Mouse (Mus musculus): ENCODE measurements around the gene Tsc22d3. TPM values are rescaled to one million over a fixed set of nuclear protein-coding genes. Genes with fewer than 3 reads are reported as not detected.
A peak's percentile ranks its signal among the peaks of the same experiment; 100 is the strongest.

The Tsc22d3 gene
- total and polyA plus RNA-seq, 3 experiments: 8.4 to 32.8 (median 15.2) TPM

GRCm38 (mm10) chrX:140542474-140542845 lies 58.0 kb downstream of the Tsc22d3 start:
- DNase-seq (ENCODE audit: extremely low read depth): no peak
- Histone ChIP-seq H3K4me3 (replicated peaks in 1 of 3; ENCODE audit: low read depth in 2 of 3, low read length in 2 of 3, poor library complexity in 1 of 3) (peak overlapping the region; percentile 62 to 77 (median 70)), H3K27me3 (replicated peaks) (no peaks in the 10 kb centered on the region), H3K79me2 (replicated peaks; ENCODE audit: control insufficient read depth, extremely low read depth, insufficient read depth, poor library complexity, severe bottlenecking) (peaks cover 8% of the 10 kb centered on the region), H3K9ac (ENCODE audit: insufficient read depth, low read depth) (peak overlapping the region; percentile 96), H3K27ac (ENCODE audit: insufficient read depth, low read depth) (peak overlapping the region; percentile 82), H3K4me1 (ENCODE audit: control insufficient read depth in 1 of 2, insufficient read depth in 2 of 2) (peaks cover 6 to 61% of the 10 kb centered on the region in 2 experiments; a peak in 3 of 4 replicates), H3K36me3 (replicated peaks in 1 of 2; ENCODE audit: control insufficient read depth in 1 of 2, insufficient read depth in 1 of 2, low read length in 1 of 2) (peaks cover 4 to 5% of the 10 kb centered on the region in 2 experiments), H3K4me2 (ENCODE audit: insufficient read depth, low read depth, poor library complexity, severe bottlenecking) (peak overlapping the region; percentile 26), H3K9me3 (replicated peaks; ENCODE audit: low read length) (no peaks in the 10 kb centered on the region)
- dilution Hi-C loops (cut with MboI; ENCODE audit: extremely low pct_ligation_motif_present, extremely low pct_unique_long_range_greater_than_20kb, low sequenced_read_pairs): no loop called here
- in situ Hi-C loops (cut with MboI; ENCODE audit: low pct_ligation_motif_present, low pct_unique_long_range_greater_than_20kb, low sequenced_read_pairs): no loop called here
- TF ChIP-seq KAT2A (IDR thresholded peaks at IDR 0.05; ENCODE audit: insufficient replicate concordance, low read length) (no peak), MAX (IDR thresholded peaks at IDR 0.05; ENCODE audit: low read length) (no peak), ZKSCAN1 (IDR thresholded peaks at IDR 0.05; ENCODE audit: borderline replicate concordance, low read depth, low read length) (no peak), POLR2AphosphoS2 (IDR thresholded peaks at IDR 0.05; ENCODE audit: low read depth, low read length) (no peak), GABPA (IDR thresholded peaks at IDR 0.05; ENCODE audit: insufficient replicate concordance, low read depth, low read length) (no peak), POLR2A (IDR thresholded peaks at IDR 0.05; ENCODE audit: low read depth, low read length) (no peak), JUN (IDR thresholded peaks at IDR 0.05; ENCODE audit: insufficient read depth, low read depth, low read length) (no peak), PAX5 (IDR thresholded peaks at IDR 0.05; ENCODE audit: low read length) (no peak), JUND (conservative IDR thresholded peaks at IDR 0.05; ENCODE audit: low read depth, low read length) (no peak), CTCF (conservative IDR thresholded peaks at IDR 0.05 in 1 of 2, IDR thresholded peaks at IDR 0.05 in 1 of 2; ENCODE audit: low read depth in 2 of 2, low read length in 2 of 2) (no peak), ELF1 (IDR thresholded peaks at IDR 0.05; ENCODE audit: low read depth, low read length) (no peak), SIN3A (IDR thresholded peaks at IDR 0.05; ENCODE audit: low read length) (no peak), ZMIZ1 (IDR thresholded peaks at IDR 0.05; ENCODE audit: low read depth, low read length) (no peak), E2F4 (IDR thresholded peaks at IDR 0.05; ENCODE audit: insufficient replicate concordance, low read depth, low read length) (no peak), IRF4 (IDR thresholded peaks at IDR 0.05; ENCODE audit: low read depth, low read length) (no peak), TCF12 (IDR thresholded peaks at IDR 0.05; ENCODE audit: low read depth, low read length) (no peak)

- Histone ChIP-seq H3K9me3 (replicated peaks; ENCODE audit: low read length) (no peaks in the 10 kb centered on the region), H3K79me2 (replicated peaks; ENCODE audit: control insufficient read depth, extremely low read depth, insufficient read depth, poor library complexity, severe bottlenecking) (peaks cover 8% of the 10 kb centered on the region), H3K36me3 (replicated peaks in 1 of 2; ENCODE audit: control insufficient read depth in 1 of 2, insufficient read depth in 1 of 2, low read length in 1 of 2) (peaks cover 4 to 5% of the 10 kb centered on the region in 2 experiments), H3K4me2 (ENCODE audit: insufficient read depth, low read depth, poor library complexity, severe bottlenecking) (peak overlapping the region; percentile 77), H3K4me3 (replicated peaks in 1 of 3; ENCODE audit: low read depth in 2 of 3, low read length in 2 of 3, poor library complexity in 1 of 3) (peak overlapping the region; percentile 62 to 77 (median 70)), H3K9ac (ENCODE audit: insufficient read depth, low read depth) (peak overlapping the region; percentile 96), H3K27me3 (replicated peaks) (no peaks in the 10 kb centered on the region), H3K27ac (ENCODE audit: insufficient read depth, low read depth) (peak overlapping the region; percentile 82; the same call in 1 of the 2 replicates), H3K4me1 (ENCODE audit: control insufficient read depth in 1 of 2, insufficient read depth in 2 of 2) (peaks cover 6 to 61% of the 10 kb centered on the region in 2 experiments; a peak in 3 of 4 replicates)
- no peak for TF ChIP-seq JUN (IDR thresholded peaks at IDR 0.05; ENCODE audit: insufficient read depth, low read depth, low read length)
- DNase-seq (ENCODE audit: extremely low read depth): no peak
- in situ Hi-C loops (cut with MboI; ENCODE audit: low pct_ligation_motif_present, low pct_unique_long_range_greater_than_20kb, low sequenced_read_pairs): no loop called here
- dilution Hi-C loops (cut with MboI; ENCODE audit: extremely low pct_ligation_motif_present, extremely low pct_unique_long_range_greater_than_20kb, low sequenced_read_pairs): no loop called here
Observed at GRCm38 (mm10) chrX:140541711-140542473, 58.6 kb downstream of the Tsc22d3 start.

All from CH12.LX (cell line).